Mouse (Mus musculus): ENCODE measurements around the gene Ghr. TPM values are rescaled to one million over a fixed set of nuclear protein-coding genes. Genes with fewer than 3 reads are reported as not detected.

Ghr gene
- polyA plus RNA-seq, 1 experiment from 2014 or later = not detected

GRCm38 (mm10) chr15:3290435-3290834, 292.9 kb downstream of the Ghr start:
- Histone ChIP-seq H3K27ac (no peak overlapping the region), H3K36me3 (ENCODE audit: inconsistent target) (no peaks in the 10 kb centered on the region), H3K79me2 (ENCODE audit: inconsistent target) (no peaks in the 10 kb centered on the region), H3K4me3 (ENCODE audit: inconsistent target) (no peak overlapping the region)
- WGBS (ENCODE audit: missing documents) = 100% methylated on average over 3 of the region's 3 CpGs

GRCm38 (mm10) chr15:3286032-3286431, 297.3 kb downstream of the Ghr start:
- H3K27ac ChIP-seq = no peak overlapping the region
- H3K4me3 ChIP-seq (ENCODE audit: inconsistent target) = no peak overlapping the region
- no peaks in the 10 kb centered on the region for H3K79me2 ChIP-seq (ENCODE audit: inconsistent target)
- H3K36me3 ChIP-seq (ENCODE audit: inconsistent target) = no peaks in the 10 kb centered on the region

DNA sequence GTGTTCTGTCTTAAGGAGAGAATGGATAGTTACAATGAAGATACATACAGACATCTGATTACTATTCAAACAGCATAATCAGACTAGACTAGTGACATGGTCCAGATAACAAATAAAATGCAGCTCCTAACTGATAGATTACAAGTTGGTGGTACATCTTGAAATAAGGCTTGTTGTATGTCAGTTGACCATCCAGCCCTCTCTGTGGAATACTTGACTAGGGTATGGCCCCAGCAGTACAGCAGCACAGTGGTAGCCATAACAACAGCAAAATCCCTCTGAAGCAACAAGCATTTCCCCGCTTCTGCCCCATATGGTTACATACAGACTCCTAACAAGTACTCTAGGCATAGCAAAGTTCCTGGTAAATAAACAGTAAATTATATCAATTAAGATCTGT, 301.6 kb downstream of the Ghr start:
- no peak overlapping the region for H3K27ac ChIP-seq
- peaks cover 37% of the 10 kb centered on the region for H3K36me3 ChIP-seq (ENCODE audit: inconsistent target)
- peaks cover 3% of the 10 kb centered on the region; the same call in 1 of the 2 replicates for H3K79me2 ChIP-seq (ENCODE audit: inconsistent target)
- WGBS (ENCODE audit: missing documents) = 73% methylated on average over 1 of the region's 1 CpGs
- H3K4me3 ChIP-seq (ENCODE audit: inconsistent target) = no peak overlapping the region

DNA sequence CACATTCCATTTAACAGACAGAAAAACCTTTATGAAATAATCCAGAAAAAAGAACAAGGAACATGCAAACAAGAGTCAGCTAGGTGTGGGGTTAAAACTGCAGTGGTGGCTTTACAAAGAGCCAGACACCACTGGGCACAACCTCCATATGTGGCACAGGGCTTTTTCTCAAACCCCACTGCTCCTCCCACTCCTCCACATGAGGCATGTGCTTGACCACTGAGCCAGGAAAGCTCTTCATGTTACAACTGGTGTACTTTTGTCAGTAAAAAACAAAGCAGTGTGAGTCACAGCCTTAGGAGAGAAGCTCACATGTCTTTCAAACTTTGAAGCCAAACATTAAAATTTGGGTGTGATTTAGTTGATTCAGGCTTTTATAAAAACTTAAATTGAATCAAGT, 302.1 kb downstream of the Ghr start:
- Histone ChIP-seq H3K79me2 (ENCODE audit: inconsistent target) (peaks cover 9% of the 10 kb centered on the region; the same call in 1 of the 2 replicates), H3K27ac (no peak overlapping the region), H3K4me3 (ENCODE audit: inconsistent target) (no peak overlapping the region), H3K36me3 (ENCODE audit: inconsistent target) (peaks cover 42% of the 10 kb centered on the region)

GRCm38 (mm10) chr15:3279242-3279641, 304.1 kb downstream of the Ghr start:
- no peak overlapping the region for H3K4me3 ChIP-seq (ENCODE audit: inconsistent target)
- H3K27ac ChIP-seq = no peak overlapping the region
- peaks cover 48% of the 10 kb centered on the region for H3K36me3 ChIP-seq (ENCODE audit: inconsistent target)
- WGBS (ENCODE audit: missing documents) = 91% methylated on average over 7 of the region's 7 CpGs
- H3K79me2 ChIP-seq (ENCODE audit: inconsistent target) = peaks cover 28% of the 10 kb centered on the region

- no peak overlapping the region for H3K27ac ChIP-seq
- H3K79me2 ChIP-seq (ENCODE audit: inconsistent target) = peaks cover 47% of the 10 kb centered on the region
- peaks cover 48% of the 10 kb centered on the region for H3K36me3 ChIP-seq (ENCODE audit: inconsistent target)
- whole genome bisulfite sequencing (ENCODE audit: missing documents) = 97% methylated on average over 2 of the region's 2 CpGs
- no peak overlapping the region for H3K4me3 ChIP-seq (ENCODE audit: inconsistent target)
These were observed 305.9 kb downstream of the Ghr start for GRCm38 (mm10) chr15:3277391-3277790.

DNA sequence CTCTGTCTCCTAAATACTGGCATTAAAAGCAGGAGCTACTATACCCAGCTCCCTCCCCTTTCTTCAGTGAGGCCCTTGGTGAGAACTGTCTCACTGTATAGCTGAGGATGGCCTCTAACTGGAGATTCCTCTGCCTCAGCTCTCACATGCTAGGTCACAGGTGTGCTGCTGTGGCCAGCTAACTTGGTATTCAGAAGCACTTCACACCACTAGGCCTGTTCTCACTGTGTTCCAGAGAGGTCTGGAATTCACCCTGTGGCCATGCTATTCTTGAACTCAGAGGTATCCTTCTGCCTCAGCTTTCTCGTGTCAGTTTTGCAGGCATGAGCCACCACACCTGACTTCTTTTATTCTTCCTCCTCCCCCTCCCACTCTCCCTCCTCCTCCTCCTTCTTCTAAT, 310.1 kb downstream of the Ghr start:
- Histone ChIP-seq H3K36me3 (ENCODE audit: inconsistent target) (peaks cover 24% of the 10 kb centered on the region), H3K79me2 (ENCODE audit: inconsistent target) (peaks cover 63% of the 10 kb centered on the region), H3K4me3 (ENCODE audit: inconsistent target) (peak overlapping the region; percentile 89), H3K27ac (peak overlapping the region; percentile 99)
- WGBS (ENCODE audit: missing documents) = 80% methylated on average over 1 of the region's 1 CpGs

GRCm38 (mm10) chr15:3271216-3271615, 312.1 kb downstream of the Ghr start:
- Histone ChIP-seq H3K79me2 (ENCODE audit: inconsistent target) (peaks cover 54% of the 10 kb centered on the region), H3K36me3 (ENCODE audit: inconsistent target) (peaks cover 6% of the 10 kb centered on the region; the same call in 1 of the 2 replicates), H3K27ac (peak overlapping the region; percentile 99), H3K4me3 (ENCODE audit: inconsistent target) (peak overlapping the region; percentile 89)
- 2% methylated on average over 6 of the region's 6 CpGs for WGBS (ENCODE audit: missing documents)

- peaks cover 2% of the 10 kb centered on the region; the same call in 1 of the 2 replicates for H3K36me3 ChIP-seq (ENCODE audit: inconsistent target)
- peak overlapping the region; percentile 89 for H3K4me3 ChIP-seq (ENCODE audit: inconsistent target)
- peak overlapping the region; percentile 99 for H3K27ac ChIP-seq
- H3K79me2 ChIP-seq (ENCODE audit: inconsistent target) = peaks cover 49% of the 10 kb centered on the region
- 0% methylated on average over 12 of the region's 12 CpGs for WGBS (ENCODE audit: missing documents)
These were observed 312.6 kb downstream of the Ghr start for GRCm38 (mm10) chr15:3270646-3271077.

- Histone ChIP-seq H3K79me2 (ENCODE audit: inconsistent target) (peaks cover 43% of the 10 kb centered on the region), H3K27ac (peak overlapping the region; percentile 99), H3K4me3 (ENCODE audit: inconsistent target) (peak overlapping the region; percentile 89), H3K36me3 (ENCODE audit: inconsistent target) (no peaks in the 10 kb centered on the region; the same call in 1 of the 2 replicates)
- 23% methylated on average over 6 of the region's 6 CpGs for WGBS (ENCODE audit: missing documents)
These were observed 313.2 kb downstream of the Ghr start for GRCm38 (mm10) chr15:3269996-3270645.

DNA sequence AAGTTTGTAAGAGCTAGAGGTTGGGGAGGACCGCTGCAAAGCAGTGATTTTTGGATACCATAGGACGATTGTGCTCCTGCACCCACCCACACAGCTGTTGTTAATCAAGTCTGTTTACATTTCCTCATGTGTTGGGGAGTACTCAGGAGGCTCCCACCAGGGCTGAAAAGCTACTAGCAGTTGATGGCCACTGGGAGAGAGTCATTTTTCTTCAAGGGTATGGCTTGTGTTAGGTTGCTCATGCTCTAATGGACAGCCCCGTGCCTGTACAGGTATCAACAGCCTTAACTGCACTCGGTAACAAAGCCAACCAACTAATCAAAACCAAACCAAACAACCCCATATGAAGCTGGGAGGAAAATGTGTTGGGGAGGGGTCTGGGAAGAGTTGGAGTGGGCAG, 313.8 kb downstream of the Ghr start:
- H3K4me3 ChIP-seq (ENCODE audit: inconsistent target) = no peak overlapping the region

DNA sequence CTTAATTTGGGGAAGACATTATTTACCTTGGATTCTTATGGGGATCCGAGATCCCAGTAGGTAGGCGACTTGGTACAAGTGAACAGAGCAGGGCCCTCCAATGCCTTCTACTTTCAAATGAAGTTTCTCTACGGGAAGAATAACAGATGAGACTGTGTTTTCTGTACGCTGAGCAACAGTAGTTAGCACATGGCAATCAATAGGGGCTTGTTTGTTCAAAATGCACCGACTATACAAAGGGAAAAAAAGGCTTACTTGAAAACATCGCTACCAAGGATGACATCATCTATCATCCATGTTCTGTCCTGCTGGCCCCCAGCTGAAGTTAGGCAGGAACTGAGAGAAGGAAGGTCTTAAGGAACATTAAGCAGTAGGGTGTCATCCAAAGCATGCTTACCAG, 315.0 kb downstream of the Ghr start, which contains the start of gene Selenop:
TSS of gene Selenop (plus strand) at position 301 of the 400 bp plus-strand sequence.
- Histone ChIP-seq H3K4me3 (ENCODE audit: inconsistent target) (no peak within 1 kb of the TSS), H3K36me3 (ENCODE audit: inconsistent target) (no peaks in the 10 kb centered on the region; the same call in 1 of the 2 replicates), H3K27ac (peak within 1 kb of the TSS; percentile 99), H3K79me2 (ENCODE audit: inconsistent target) (peaks cover 24% of the 10 kb centered on the region)
- WGBS (ENCODE audit: missing documents) = 95% methylated on average over 6 of the region's 6 CpGs

More for the DNA sequence above, 313.8 kb downstream of the Ghr start:
- WGBS (ENCODE audit: missing documents) = 97% methylated on average over 4 of the region's 4 CpGs
- Histone ChIP-seq H3K79me2 (ENCODE audit: inconsistent target) (peaks cover 37% of the 10 kb centered on the region), H3K36me3 (ENCODE audit: inconsistent target) (no peaks in the 10 kb centered on the region; the same call in 1 of the 2 replicates), H3K27ac (peak overlapping the region; percentile 99)
